Mouse (Mus musculus): Measurements from ENCODE around the gene Eno2.

Eno2 gene

DNA sequence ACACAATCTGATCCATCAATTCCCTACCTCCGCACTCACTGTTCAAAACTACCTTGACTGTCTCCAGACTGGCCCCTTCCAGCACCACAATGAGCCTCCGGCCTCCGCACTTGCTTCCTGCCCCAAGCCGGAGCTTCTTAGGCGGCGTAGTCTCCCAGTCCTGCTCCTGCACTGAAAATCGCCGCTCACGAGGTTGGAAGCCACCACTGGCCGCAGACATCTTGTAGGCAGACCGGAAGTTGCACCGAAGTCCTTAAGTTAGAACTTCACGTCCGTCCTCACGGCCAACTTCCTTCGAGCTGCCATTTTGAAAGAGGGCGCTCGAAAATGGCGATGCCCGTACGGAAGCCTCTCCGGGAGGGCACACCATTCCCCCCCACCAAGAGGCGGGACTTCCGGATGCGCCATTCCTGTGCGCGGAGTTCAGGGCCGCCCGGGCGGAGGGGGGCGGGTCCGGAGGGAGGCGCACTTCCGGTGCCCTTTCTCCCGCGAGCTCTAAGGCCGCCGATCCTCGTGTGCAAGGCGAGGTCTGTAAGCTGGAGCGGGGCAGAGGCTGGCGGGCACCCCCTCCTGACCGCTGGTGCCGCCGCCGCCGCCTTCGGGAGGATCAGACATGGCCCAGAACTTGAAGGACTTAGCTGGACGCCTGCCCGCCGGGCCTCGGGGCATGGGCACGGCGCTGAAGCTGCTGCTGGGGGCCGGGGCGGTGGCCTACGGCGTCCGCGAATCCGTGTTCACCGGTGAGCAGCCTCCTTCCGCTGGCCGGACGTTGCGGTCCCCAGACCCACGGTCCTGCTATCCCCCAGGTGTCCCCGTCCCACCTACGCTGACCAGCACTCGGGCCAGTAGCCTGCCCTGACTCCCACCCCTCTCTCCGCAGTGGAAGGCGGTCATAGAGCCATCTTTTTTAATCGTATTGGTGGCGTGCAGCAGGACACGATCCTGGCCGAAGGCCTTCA is 57.4 kb downstream of the Eno2 start, which contains the start of the genes Emg1 and Phb2:
Emg1 (minus strand) TSS at position 355 of the 959 bp plus-strand sequence.
Phb2 (plus strand) TSS at position 513 of the 959 bp plus-strand sequence.
- peak; percentile 98 for DNase-seq (ENCODE audit: low read depth, low spot score)

Measured in CD4-positive helper T cell, adult 2 months (primary cell).